Mouse (Mus musculus) cerebellum, adult 9-11 months (tissue): ENCODE results near the gene Dhx8.

Source experiments
- DNase-seq: peaks from one replicate; pipeline ENCODE4 v3.0.0; 2022

The Dhx8 gene

DNA sequence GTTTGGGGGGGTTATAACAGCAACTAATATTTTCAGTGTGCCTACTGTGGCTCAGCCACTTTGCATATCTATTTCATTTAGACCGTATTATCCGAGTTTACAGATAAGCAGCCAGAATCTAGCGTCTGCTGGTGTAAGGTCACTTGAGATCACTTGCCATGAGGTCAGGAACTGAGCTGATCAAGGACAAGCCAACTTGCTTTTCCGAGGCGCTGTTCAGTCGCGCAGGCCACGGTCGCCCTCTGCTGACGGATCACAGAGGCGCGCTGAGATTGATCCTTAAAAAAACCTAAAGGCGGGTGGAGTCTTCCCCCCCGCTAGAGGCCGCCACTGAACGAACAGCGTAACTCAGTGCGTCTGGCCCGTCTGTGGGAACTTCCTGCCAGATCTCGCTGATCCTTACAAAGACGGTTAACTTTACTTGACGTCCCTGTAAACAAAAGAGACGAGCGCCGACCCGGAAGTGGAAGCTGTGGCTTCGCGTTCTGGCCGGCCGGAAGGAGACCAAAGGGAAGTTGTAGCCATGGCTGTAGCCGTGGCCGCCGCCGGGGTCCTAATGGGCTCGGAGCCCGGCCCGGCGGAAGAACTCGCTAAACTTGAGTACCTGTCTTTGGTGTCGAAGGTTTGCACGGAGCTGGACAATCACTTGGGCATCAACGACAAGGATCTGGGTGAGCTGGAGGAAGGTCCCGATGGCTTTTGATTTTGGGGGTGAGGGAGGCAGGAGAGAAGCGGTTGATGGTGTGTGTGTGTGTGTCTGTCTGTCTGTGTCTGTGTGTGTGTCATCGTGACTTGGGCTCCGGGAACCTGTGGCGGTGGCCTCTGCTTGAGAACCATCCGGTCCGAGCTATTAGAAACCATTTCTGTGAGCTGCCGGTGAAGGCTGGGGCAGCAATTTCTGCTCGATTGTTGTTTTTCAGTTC lies at the start of gene Dhx8:
TSS of gene Dhx8 (plus strand) at position 402 of the 923 bp plus-strand sequence.
- DNase-seq, result peak; percentile 98

DNA sequence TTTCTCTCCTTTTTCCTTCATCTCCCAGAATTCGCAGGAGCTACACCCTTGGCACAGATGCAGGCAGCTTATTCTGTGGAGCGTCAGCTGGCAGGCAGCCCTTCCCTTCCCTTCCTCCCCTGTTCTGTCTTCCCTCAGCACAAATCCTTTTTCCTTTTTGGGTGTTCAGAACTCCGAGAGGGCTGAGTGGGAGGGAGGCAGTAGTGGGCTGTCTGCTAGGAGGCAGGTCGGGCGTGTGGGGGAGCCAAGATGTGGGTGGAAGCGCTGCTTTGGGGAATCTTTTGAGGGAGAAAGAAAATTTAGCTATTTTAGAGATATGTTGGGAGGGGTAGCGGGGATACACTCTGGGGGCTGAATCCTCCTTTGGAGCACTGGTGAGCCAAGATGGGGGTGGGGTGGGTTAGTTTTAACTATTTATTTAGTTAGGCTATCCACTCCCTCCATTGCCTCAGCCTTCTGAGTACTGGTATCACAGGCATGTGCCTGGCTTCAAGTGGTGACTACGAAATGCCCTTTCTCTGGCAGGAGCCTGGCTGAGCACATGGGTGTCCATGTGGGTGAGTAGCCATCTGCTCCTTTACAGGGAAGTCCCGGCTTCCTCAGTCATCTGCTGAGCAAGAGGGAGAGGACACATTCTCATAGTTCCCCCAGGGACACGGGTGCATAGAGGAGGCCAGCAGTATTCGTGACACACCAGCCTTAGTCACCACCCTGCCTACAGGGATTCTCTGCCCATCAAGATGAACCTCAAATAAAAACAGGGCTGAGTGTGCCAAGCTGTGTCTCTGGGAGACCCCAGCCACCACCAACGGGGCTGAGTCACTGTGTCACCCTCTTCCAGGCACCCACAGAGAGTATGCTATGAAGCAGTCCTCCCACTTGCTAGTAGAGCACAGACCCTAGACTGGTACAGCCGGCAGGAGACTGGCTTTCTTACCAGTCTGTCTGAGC lies 45.1 kb upstream of the Dhx8 start:
- DNase-seq, result peak; percentile 30

DNA sequence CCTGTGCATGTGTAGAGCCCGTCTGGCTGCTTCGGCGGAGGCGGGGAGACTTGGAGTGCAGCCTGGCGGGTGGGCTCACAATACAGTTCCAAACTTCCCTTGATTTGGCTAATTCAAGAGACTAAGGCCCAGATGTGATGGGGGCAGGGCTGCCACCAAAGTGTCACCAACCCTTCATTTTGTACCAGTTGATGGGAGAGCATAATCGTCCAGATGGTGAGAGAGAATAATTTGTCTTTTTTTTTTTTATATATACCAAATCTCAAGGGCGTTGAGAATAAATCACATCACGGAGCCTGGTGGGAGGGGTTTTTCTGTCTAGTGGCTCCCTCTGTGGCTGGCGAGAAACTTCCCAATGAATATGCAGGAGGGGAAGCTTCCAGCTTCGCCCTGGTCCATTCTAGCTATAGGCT lies 43.0 kb upstream of the Dhx8 start:
- no peak for DNase-seq

DNA sequence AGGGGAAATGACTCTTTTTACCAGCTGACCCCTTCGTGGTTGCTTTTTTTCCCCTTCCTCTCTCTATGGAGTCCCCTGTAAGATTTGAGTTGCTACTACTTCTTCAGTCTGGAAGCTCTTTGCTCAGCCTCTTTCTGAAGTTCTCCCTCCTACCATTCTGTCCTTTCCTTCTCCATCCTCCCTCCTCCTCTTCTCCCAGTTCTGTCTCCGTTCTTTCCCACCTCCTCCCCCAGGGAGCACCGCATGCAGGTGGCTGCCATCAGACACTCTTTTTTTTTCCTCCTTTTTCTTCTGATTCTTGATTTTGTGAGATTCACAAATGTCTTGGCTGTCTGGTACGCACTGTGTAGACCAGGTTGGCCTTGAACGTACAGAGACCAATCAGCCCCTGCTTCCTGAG lies 42.4 kb upstream of the Dhx8 start:
- no peak for DNase-seq

DNA sequence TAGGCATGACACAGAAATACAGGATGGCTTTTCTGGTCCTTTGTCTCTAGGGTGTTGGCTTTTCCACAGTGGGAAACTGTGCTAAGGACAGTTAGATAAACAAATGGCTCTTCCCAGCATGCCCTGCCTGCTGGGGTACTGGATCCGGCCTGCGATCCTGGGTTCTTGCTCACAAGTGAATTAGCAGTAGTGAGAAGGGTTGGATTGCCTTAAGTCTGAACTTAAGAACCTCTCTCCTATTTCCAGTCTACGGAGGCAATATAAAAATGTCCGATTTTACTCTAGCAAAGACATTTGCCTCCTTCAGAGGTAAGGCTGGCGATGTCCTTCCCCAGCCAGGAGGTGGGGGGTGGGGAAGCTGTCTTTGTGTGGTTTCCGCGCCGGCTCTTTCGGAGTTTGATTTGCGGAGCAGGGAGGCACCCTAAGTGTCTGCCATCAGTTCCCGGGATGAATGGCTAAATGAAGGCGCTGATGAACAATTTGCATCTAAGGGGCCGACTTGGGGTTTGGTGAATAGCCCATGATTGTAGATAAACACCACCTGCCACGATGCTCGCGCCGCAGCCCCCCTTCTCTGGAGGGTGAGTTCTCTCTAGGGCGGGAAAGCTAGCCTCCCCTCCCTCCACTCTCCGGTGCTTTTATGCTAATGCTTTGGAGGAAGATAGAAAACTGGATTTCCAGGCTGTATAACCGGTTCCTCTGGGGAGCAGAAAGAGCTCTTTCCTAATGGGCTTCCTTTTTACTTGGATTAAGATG lies 36.6 kb upstream of the Dhx8 start:
- DNase-seq, result no peak

DNA sequence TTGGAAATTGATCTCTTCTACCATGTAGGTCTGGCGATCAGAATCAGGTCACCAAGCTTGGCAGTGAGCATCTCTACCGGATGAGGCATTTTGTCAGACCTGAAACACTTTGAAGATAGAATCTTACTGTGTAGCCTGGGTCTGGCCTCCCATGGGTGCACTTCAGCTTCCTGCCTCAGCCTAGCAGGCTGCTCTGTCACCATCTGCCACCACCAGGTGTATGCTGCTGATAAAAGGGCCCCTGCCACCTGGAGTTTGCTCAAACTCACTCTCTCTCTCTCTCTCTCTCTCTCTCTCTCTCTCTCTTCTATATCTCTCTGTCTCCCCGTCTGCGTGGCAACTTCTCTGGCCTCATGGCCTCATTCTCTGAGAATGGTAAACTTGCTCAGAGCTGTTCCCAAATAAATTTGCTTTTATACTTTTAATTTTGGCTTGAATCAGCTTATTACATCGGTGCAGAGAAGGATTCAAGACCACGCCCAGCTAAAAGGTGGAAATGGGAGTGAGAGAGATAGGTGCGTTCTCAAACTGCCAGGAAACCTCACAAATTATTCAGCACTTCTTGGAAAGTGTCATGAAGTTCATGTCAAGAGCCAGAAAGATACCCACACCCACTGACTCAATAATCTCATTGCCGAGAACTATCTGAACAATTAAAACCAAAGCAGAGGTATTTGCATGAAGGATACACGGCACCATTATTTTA lies 35.4 kb upstream of the Dhx8 start:
- DNase-seq, result no peak

DNA sequence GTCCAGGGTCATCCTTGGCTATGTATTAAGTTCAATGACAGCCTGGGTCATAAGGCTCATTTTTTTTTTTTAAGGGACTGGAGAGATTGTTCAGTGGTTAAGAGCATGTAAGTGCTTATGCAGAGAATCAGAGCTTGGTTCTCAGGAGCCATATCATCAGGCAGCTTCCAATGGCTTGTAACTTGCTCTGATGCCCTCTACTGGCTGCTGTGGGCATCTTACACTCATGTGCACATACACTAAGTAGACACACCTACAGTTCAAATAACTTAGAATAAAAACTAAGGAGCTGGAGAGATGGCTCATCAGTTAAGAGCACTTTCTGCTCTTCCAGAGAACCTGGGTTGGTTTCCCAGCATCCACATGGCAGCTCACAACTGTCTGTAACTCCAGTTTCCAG lies 34.6 kb upstream of the Dhx8 start:
- DNase-seq, result no peak

DNA sequence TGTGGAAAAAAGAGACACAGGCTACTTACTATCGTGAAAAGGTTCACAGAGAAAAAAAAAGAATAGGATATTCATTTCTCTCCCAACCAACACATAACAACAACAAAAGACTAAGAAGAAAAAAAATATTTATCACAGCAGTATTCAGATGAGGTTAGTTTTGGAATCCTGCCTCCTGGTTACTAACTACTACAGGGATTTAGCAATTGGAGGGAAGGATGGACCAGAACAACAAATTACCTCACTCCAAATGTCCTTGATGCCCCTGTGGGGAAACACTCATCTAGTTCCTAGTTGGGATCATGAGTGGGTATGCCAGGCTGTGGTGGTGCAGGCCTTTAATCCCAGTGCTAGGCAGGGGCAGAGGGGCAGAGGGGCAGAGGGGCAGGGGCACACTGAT lies 33.2 kb upstream of the Dhx8 start:
- DNase-seq, result no peak

DNA sequence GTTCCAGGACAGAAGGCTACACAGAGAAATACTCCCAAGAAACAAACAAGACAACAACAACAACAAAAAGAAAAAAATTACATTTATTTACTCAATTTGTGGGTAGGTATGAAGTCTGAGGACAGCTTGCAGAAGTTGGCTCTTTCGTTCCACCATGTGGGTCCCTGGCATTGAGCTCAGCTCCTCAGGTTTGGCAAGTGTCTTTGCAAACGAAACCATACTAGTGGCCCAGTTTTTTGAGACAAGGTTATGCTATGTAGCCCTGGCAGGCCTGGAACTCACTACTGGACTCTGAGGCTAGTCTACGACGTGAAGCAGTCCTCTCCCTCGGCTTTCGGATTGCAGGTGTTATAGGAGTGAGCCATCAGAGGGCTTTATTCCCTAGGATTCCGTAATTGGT lies 32.7 kb upstream of the Dhx8 start:
- DNase-seq, result no peak

DNA sequence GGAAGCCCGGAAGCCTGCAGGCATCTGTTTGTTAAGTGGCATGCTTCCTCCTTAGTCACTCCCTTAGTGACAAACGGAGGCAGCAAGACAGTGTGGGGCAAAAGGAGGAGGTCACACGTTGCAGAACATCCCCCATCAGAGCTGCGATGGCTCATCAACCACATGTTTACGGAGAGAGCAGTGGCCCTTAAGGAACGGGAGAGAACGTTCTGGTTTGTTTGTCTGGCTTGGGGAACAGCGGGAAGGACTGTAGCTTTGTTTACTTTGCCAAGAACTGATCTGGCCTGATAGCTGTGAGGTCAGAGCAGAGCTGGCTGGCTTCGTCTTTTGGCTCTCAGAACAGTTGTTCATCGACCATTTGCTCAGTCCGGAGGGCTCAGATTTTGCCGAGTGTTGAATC lies 32.3 kb upstream of the Dhx8 start:
- peak; percentile 25 for DNase-seq

DNA sequence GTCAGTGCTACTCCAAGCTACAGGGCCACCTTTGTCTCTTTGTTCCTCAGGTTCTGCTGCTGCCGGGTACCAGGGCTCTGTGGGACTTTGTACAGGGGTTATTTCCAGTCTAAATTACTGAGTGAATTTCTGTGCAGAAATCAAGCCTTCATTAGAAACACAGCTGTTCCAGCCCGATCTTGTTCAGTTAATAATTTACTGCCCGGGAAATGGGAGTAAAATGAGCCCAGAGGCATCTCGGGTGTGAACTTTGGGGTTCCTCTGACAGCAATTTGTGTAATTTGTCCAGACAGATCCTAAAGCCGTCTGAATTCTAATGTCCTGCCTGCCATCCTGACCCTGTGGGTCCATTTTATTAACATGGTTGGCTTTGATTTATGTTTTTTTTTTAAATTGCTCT lies 28.6 kb upstream of the Dhx8 start:
- DNase-seq, result no peak

DNA sequence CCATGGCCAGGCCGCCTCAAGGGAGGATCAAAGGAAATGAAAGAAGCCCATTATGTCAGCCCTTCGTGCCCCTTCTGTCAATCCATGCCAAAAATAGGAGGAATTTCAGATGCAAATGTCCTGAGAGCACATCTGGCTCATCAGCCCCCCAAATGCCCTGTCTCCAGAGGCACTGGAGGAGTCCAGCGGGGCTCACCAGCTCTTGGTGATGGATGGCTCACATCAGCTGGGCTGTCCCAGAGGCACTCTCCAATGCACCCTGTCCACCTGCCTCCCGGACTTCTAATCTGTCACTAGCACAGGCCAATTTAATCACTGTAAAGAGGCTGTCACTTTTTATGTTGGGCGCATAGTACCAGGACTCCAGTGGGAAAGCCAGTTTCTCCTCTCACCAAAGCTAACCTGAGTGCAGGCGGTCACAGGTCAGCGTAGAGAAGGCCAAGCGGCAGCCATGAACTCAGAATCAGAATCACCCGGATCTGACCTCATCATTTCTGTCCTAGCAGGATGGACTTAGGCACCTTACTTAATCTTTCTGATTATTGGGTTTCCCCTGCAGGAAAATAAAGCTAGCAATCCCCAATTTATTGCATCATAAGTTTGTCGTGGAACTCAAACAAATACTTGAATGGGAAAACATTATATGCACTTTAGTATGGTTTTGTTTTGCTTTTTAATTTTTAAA lies 25.8 kb upstream of the Dhx8 start:
- no peak for DNase-seq

DNA sequence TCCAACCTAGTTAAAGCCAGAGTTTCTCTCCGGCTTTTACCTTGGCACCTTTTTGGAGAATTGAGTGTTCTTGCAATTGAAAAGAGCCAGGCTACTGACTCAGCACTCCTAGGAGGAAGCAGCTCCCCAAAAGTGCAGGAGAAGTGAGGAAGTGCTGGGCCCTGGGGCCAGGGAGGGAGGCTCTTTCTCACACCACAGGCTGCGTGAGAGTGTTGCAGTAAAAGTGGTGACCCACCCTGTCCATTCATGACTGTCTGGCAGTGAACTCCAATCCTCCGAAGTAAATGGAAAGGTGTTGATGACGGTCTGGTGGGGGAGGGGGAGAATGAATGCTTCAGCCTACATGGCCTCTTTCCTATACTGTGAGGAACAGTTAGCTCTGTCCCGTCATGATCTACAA lies 24.2 kb upstream of the Dhx8 start:
- DNase-seq, result no peak

DNA sequence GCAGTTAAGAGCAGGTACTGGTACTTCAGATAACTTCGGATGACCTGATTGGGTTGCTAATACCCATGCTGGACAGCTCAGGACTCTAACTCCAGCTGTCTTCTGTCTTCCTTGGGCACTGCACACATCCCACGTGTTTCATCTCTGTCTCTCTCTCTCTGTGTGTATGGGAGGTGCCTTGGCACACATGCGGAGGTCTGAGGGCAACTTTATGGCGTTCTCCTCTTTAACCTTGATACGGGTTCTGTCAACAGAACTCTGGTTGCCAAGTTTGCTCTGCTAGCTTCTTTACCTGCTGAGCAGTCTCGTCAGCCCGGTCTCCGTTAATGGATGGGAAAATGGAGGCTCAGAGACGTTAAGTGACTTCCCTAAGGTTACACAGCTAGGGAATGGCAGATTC lies 19.9 kb upstream of the Dhx8 start:
- DNase-seq, result no peak

DNA sequence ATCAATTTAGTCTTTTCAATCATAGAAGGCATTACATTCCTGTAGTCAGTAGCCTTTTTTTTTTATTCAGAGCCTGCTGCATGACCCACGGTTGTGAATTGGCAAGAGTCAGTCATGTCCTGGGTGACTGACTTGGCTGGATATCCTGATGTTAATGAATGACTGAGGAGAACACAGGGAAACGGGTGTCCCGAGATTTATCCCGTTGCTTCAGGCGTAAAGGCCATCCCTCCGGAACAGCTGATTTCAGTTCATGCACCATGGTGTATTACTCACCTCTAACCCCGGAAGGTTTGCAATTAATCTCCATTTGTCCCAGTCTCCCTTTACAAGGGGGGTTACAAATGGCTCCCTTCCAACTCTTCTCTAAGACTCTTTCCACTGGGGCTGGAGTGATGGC lies 18.7 kb upstream of the Dhx8 start:
- DNase-seq, result no peak

DNA sequence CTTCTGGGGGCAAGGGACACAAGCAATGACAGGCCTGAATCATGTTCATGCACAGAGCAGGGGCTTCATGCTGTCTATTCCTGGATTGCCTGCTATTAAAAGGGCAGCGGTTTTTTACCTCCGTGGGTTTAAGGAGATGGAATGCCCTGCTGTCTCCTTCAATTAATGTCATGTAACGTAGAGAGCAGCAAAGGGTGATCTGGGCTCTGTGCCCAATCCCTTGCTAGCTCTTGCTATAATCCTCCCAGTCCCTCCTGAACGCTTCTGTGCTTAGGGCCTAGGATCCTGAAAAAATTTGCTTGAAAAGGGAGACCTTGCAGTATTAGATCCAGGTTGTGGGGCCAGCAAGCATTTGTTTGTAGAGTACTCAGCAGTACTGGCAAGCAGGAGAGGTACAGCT lies 14.4 kb upstream of the Dhx8 start:
- DNase-seq, result no peak

DNA sequence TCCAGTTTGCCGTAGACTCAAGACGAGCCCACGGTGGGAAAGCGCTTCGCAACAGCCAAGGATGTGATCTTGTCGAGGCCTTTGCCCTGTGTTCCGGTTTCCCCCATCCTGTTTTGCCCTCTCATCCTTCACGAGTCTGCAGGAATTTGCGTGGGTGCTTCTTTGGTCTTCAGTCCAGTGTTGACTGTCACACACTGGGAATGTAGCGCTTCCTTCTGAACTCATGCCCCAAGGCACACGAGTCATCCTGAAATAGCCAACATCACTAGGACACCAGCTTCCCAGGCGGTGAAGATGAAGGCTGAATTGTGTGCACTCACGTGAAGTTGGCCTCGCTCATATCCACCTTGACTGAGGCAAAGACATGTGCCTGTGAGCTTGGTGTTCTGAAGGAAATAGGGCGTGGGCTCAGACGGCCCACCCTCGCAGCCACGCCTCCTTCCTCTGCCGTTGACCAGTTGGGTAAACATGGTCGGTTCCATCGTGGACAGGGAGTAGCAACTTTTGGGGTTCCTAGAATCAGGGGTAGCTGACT lies 12.7 kb upstream of the Dhx8 start:
- DNase-seq, result no peak

DNA sequence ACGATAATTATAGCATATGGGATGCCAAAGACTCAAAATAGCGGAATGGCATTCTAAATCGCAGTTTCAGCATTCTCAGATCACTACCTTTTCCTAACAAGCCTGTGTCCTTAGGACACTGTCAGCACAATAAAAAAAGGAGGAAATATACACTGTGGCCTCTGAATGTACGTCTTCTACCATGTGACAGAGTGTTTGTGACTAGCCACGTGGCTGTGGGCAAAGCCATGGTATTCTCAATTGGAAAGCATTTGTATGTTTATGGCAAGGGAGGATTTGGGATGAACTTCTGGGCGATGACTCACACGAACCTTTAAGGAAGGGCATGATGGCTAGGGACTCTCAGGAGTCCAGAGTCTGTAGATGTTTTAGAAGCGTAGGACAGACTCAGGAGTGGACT lies 7.7 kb upstream of the Dhx8 start:
- DNase-seq, result no peak

DNA sequence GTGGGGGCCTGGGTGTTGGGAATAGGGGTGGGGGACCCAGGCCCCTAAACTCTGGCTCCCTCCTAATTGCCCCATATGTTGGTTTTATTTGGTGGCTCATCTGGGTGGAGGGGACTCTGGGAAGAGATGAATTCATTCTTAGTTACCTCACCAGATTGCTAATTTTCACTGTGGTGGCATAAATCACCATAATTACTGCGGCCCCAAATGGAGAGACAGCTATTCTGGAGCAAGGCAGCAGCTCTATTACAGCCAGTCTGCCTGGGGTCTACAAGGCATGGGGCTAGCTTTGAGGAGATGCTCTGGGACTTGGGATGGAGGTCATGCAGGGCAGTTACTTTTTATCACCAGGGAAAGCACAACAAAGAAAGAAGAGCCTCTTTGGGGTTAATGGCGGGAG lies 6.0 kb upstream of the Dhx8 start:
- DNase-seq, result no peak

DNA sequence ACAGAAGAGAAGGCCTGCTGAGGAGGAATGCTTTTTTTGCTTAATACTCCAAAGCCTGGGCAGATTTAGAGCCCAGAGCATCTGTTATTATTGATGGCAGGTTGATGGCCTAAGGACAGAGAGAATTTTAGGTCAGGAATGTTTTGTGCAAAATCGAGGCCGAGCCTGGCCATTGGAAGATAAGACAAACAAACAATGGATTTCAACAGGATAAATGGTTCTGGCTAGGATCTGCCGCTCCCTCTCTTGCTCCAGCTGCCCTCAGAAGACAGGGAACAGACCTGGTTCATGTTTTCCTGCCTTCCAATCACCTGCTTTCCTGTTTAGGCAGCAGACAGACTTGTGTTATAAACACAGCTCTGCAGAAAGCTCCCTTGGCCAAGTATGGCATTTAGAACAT lies 3.4 kb upstream of the Dhx8 start:
- DNase-seq, result no peak

DNA sequence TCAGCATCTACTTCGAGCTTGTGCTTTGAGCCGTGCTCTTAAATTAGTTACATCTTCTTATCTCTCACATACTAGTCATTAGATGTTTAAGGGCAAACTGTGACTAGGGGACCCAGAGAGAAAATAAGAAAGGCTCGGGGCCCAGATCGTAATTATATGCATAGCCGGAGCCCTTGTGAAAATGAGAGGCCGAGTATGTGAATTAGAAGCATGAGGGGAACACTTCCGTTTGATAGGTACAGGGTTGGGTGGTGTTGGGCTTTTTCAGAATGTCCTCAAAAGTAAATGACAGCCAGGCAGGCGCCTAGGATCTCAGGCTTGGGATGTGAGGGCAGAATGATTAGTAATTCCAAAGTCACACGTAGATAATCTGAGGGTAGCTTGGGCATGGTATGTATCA lies 877 bp downstream of the Dhx8 start:
- no peak for DNase-seq

DNA sequence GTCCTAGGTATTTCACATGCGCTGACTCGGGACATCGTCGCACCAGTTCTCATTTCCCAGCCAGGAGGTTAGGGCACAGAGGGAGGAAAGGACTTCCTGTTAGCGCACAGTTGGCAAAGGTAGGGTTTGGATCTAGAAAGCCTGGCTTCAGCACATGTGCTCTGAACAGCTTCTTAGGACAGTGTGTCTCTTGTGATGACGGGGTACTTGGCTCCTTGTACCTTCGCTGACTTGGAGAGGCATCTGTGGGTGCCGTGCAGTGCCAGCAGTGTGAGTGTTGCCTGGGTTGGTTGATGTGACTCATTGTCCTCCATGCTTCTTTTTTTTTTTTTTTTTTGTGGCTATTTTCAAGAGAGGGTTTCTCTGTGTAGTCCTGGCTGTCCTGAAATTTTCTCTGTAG lies 23.9 kb downstream of the Dhx8 start:
- no peak for DNase-seq
